Mouse (Mus musculus): ENCODE measurements around the gene Cisd2. TPM values are rescaled to one million over a fixed set of nuclear protein-coding genes. Genes with fewer than 3 reads are reported as not detected.

The Cisd2 gene
- 21.2 and 21.7 TPM in 2 replicates for total RNA-seq (2014; rRNA removed)
- polyA plus RNA-seq (2015; fragmentation: Nextera tagmentation; extraction: Ambion mirVana) = 46.2 and 46.4 TPM in 2 replicates

DNA sequence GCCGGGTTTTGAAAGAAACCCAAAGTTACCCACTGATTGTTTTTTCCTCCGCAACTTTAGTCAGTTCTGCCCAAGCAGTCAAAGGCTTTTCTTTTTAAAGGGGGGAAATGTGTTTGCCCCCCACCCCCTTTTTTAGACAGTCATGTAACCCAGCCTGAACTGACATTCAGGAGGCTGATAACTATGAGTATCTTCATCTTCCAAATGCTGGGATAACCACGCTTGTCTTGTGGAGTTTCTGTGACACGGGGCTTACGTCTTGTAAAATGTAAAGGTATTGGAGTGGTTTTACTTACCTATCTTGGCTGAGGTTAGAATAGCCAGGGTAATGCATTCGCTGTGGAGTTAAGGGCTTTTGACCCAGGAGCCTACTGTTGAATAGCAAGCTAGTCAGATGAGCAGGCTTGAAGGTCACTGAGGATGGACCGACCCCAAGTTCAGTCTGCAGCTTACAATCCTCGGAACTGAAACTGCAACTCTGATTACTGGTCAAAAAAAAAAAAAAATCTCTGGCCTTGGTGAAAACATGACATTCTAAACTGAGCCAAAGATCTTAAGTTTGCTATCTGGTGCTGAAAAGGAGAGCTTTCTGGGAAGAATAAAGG lies at the start of gene Cisd2:
Gene Cisd2 (minus strand): TSS at position 318 of the 605 bp plus-strand sequence.
- Histone ChIP-seq H3K4me2 (ENCODE audit: low read depth, low read length) (peak within 1 kb of the TSS; percentile 86), H3K4me3 (ENCODE audit: low read length) (peak within 1 kb of the TSS; percentile 73), H3K36me3 (ENCODE audit: insufficient read depth, low read length) (no peaks in the 10 kb centered on the region), H3K4me1 (ENCODE audit: insufficient read depth, low read length) (0 out of 2 replicates have a peak, but pooled peaks cover 3% of the 10 kb centered on the region), H3K27ac (peak within 1 kb of the TSS; percentile 97), H3K9me3 (ENCODE audit: low read length) (no peaks in the 10 kb centered on the region), H3K9ac (replicated peaks; ENCODE audit: low read length) (peak within 1 kb of the TSS; percentile 77), H3K27me3 (ENCODE audit: insufficient read depth, low read length) (no peaks in the 10 kb centered on the region)
- peak; percentile 46 for ATAC-seq
- WGBS = 2% methylated on average over 8 of the region's 8 CpGs
- no peak for TF ChIP-seq CTCF (IDR thresholded peaks at IDR 0.05; ENCODE audit: low read depth)
- DNase-seq (ENCODE audit: low spot score) = no peak

GRCm38 (mm10) chr3:135470823-135471222 lies 47.1 kb upstream of the Cisd2 start:
- no peak for DNase-seq (ENCODE audit: low spot score)
- H3K9ac ChIP-seq (replicated peaks; ENCODE audit: low read length) = no peak overlapping the region
- H3K27me3 ChIP-seq (ENCODE audit: insufficient read depth, low read length) = no peaks in the 10 kb centered on the region
- H3K27ac ChIP-seq = no peak overlapping the region
- no peak overlapping the region for H3K4me3 ChIP-seq (ENCODE audit: low read length)
- no peak for ATAC-seq
- H3K4me2 ChIP-seq (ENCODE audit: low read depth, low read length) = no peak overlapping the region
- H3K9me3 ChIP-seq (ENCODE audit: low read length) = no peaks in the 10 kb centered on the region
- H3K4me1 ChIP-seq (ENCODE audit: insufficient read depth, low read length) = no peaks in the 10 kb centered on the region
- no peaks in the 10 kb centered on the region for H3K36me3 ChIP-seq (ENCODE audit: insufficient read depth, low read length)
- 81% methylated on average over 1 of the region's 1 CpGs for WGBS
- no peak for TF ChIP-seq CTCF (IDR thresholded peaks at IDR 0.05; ENCODE audit: low read depth)

DNA sequence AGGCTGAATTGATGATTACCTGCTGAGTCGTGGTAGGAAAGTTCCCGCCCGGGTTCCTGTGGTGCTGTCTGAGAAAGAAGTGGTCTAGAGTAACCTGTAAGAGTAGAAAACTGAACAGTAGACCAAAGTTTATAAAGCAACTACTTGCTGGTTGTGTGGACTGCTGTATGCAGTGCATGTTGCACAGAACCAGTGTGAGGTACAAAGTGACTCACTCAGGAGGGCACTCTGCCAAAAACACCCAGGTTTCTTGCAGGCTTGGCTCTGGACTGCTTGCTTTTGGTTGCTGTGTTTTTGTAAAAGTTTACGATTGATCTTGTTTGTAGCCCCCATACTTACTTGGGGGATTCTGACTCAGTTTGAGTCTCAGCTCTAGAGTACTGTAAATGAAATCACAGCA lies 46.2 kb upstream of the Cisd2 start:
- TF ChIP-seq CTCF (IDR thresholded peaks at IDR 0.05; ENCODE audit: low read depth) = no peak
- Histone ChIP-seq H3K27me3 (ENCODE audit: insufficient read depth, low read length) (no peaks in the 10 kb centered on the region), H3K9ac (replicated peaks; ENCODE audit: low read length) (no peak overlapping the region), H3K4me3 (ENCODE audit: low read length) (no peak overlapping the region), H3K9me3 (ENCODE audit: low read length) (no peaks in the 10 kb centered on the region), H3K4me1 (ENCODE audit: insufficient read depth, low read length) (no peaks in the 10 kb centered on the region), H3K36me3 (ENCODE audit: insufficient read depth, low read length) (no peaks in the 10 kb centered on the region), H3K4me2 (ENCODE audit: low read depth, low read length) (no peak overlapping the region), H3K27ac (no peak overlapping the region)
- peak; percentile 73 for DNase-seq (ENCODE audit: low spot score)
- ATAC-seq = peak; percentile 63; the same call in 1 of the 2 replicates
- 37% methylated on average over 4 of the region's 4 CpGs for WGBS

DNA sequence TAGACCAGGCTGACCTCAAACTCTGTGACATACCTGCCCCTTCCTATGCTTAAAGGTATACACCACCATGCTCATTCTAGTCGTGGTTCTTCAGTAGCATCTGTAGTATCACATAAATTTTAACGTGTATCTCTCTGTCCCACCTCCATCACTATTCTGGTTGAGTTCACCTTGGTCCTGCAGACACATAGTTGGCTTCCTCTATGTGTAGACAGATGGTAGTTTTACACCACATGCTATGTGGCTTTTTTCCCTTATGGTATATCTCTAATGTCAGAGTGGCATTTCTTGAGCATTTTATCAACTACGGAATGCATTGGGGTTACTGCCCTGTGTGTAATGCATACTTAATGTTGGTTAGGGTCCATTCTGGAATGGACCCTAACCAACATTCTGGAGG lies 45.4 kb upstream of the Cisd2 start:
- no peaks in the 10 kb centered on the region for H3K4me1 ChIP-seq (ENCODE audit: insufficient read depth, low read length)
- no peak overlapping the region for H3K27ac ChIP-seq
- 0 out of 2 replicates have a peak, but pooled peaks have one; percentile 31 for ATAC-seq
- H3K9ac ChIP-seq (replicated peaks; ENCODE audit: low read length) = no peak overlapping the region
- DNase-seq (ENCODE audit: low spot score) = no peak
- H3K4me3 ChIP-seq (ENCODE audit: low read length) = no peak overlapping the region
- H3K9me3 ChIP-seq (ENCODE audit: low read length) = no peaks in the 10 kb centered on the region
- H3K4me2 ChIP-seq (ENCODE audit: low read depth, low read length) = no peak overlapping the region
- no peaks in the 10 kb centered on the region for H3K36me3 ChIP-seq (ENCODE audit: insufficient read depth, low read length)
- 50% methylated on average over 3 of the region's 3 CpGs for WGBS
- no peak for TF ChIP-seq CTCF (IDR thresholded peaks at IDR 0.05; ENCODE audit: low read depth)
- no peaks in the 10 kb centered on the region for H3K27me3 ChIP-seq (ENCODE audit: insufficient read depth, low read length)

- no peak overlapping the region for H3K4me3 ChIP-seq (ENCODE audit: low read length)
- H3K9ac ChIP-seq (replicated peaks; ENCODE audit: low read length) = no peak overlapping the region
- H3K36me3 ChIP-seq (ENCODE audit: insufficient read depth, low read length) = no peaks in the 10 kb centered on the region
- DNase-seq (ENCODE audit: low spot score) (no peak), ATAC-seq (no peak)
- no peaks in the 10 kb centered on the region for H3K27me3 ChIP-seq (ENCODE audit: insufficient read depth, low read length)
- no peaks in the 10 kb centered on the region for H3K9me3 ChIP-seq (ENCODE audit: low read length)
- H3K27ac ChIP-seq = no peak overlapping the region
- 86% methylated on average over 1 of the region's 1 CpGs for WGBS
- H3K4me2 ChIP-seq (ENCODE audit: low read depth, low read length) = no peak overlapping the region
- TF ChIP-seq CTCF (IDR thresholded peaks at IDR 0.05; ENCODE audit: low read depth) = no peak
- H3K4me1 ChIP-seq (ENCODE audit: insufficient read depth, low read length) = no peaks in the 10 kb centered on the region
Measured at GRCm38 (mm10) chr3:135468402-135468801, 44.7 kb upstream of the Cisd2 start.

DNA sequence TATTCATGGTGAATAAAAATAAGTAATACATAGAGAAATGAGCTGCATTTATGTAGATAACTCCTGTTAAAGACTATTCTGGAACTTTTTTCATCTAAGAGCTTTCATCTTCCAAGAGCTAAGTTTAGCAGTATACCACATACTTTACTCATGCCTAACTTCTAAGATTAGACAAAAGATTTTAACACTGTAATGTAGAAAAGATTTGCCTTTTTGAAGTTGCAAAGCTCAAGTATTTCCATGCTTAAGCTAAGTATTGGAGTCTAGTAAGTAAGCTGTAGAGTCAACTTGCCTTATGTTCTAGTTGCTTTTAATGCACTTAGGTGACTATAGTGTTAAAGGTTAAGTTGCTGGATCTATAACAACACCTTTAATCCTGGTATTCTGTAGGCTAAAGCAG lies 35.3 kb upstream of the Cisd2 start:
- Histone ChIP-seq H3K36me3 (ENCODE audit: insufficient read depth, low read length) (peaks cover 13% of the 10 kb centered on the region), H3K27me3 (ENCODE audit: insufficient read depth, low read length) (no peaks in the 10 kb centered on the region), H3K4me3 (ENCODE audit: low read length) (no peak overlapping the region), H3K9ac (replicated peaks; ENCODE audit: low read length) (no peak overlapping the region), H3K27ac (no peak overlapping the region), H3K9me3 (ENCODE audit: low read length) (no peaks in the 10 kb centered on the region), H3K4me1 (ENCODE audit: insufficient read depth, low read length) (no peaks in the 10 kb centered on the region), H3K4me2 (ENCODE audit: low read depth, low read length) (no peak overlapping the region)
- DNase-seq (ENCODE audit: low spot score) = no peak
- ATAC-seq = no peak
- no peak for TF ChIP-seq CTCF (IDR thresholded peaks at IDR 0.05; ENCODE audit: low read depth)

- Histone ChIP-seq H3K4me2 (ENCODE audit: low read depth, low read length) (no peak overlapping the region), H3K36me3 (ENCODE audit: insufficient read depth, low read length) (no peaks in the 10 kb centered on the region), H3K27ac (no peak overlapping the region)
Measured at GRCm38 (mm10) chr3:135444930-135445329, 21.2 kb upstream of the Cisd2 start.

More at GRCm38 (mm10) chr3:135444930-135445329, 21.2 kb upstream of the Cisd2 start:
- Histone ChIP-seq H3K9me3 (ENCODE audit: low read length) (no peaks in the 10 kb centered on the region), H3K4me3 (ENCODE audit: low read length) (no peak overlapping the region), H3K27me3 (ENCODE audit: insufficient read depth, low read length) (no peaks in the 10 kb centered on the region), H3K9ac (replicated peaks; ENCODE audit: low read length) (no peak overlapping the region), H3K4me1 (ENCODE audit: insufficient read depth, low read length) (no peaks in the 10 kb centered on the region)
- TF ChIP-seq CTCF (IDR thresholded peaks at IDR 0.05; ENCODE audit: low read depth) = no peak
- DNase-seq (ENCODE audit: low spot score) = no peak
- ATAC-seq = no peak

Measured in hindbrain, postnatal 0 days (tissue).